Mouse (Mus musculus) lung, postnatal 0 days (tissue): ENCODE measurements at regions not wholly inside any gene's neighbourhood (a gene's known extent, or its start where the extent isn't known, plus 50 kb on each side); places are given as distances from the start of the nearest gene placed in this dataset.

Experiments
- CTCF ChIP-seq: IDR thresholded peaks from 2 replicates; pipeline ENCODE4 v1.5.1; 2016; ENCODE audit warnings: antibody characterized with exemption, mild to moderate bottlenecking
- EP300 ChIP-seq: IDR thresholded peaks from 2 replicates; pipeline ENCODE4 v1.6.1; 2016; ENCODE audit warnings: antibody characterized with exemption, mild to moderate bottlenecking, control low read depth

GRCm38 (mm10) chr17:84107497-84107896 lies 80.2 kb downstream of the Zfp36l2 start:
- no peak for TF ChIP-seq CTCF
- TF ChIP-seq EP300, result peak; percentile 29; the same call in 1 of the 2 replicates
